Mouse (Mus musculus): ENCODE measurements around the gene Nr1h4. TPM values are rescaled to one million over a fixed set of nuclear protein-coding genes. Genes with fewer than 3 reads are reported as not detected.
A peak's percentile ranks its signal among the peaks of the same experiment; 100 is the strongest.

The Nr1h4 gene
- polyA plus RNA-seq (2012; rRNA removed) = 8.2 and 10.2 TPM in 2 replicates

GRCm38 (mm10) chr10:89532929-89533727 lies at the start of gene Nr1h4:
Gene Nr1h4 (minus strand): TSS chr10:89533585.
- Histone ChIP-seq H3K4me1 (ENCODE audit: control insufficient read depth, insufficient read depth, insufficient read length, low read length) (peaks cover 4% of the 10 kb centered on the region; the same call in 1 of the 2 replicates), H3K36me3 (ENCODE audit: control insufficient read depth, insufficient read depth, low read length) (no peaks in the 10 kb centered on the region), H3K4me3 (ENCODE audit: low read depth, low read length) (peak within 1 kb of the TSS; percentile 56), H3K27me3 (ENCODE audit: control insufficient read depth, insufficient read depth, low read length) (no peaks in the 10 kb centered on the region), H3K27ac (ENCODE audit: insufficient read depth, low read depth, low read length) (peak within 1 kb of the TSS; percentile 85)
- TF ChIP-seq POLR2A (IDR thresholded peaks at IDR 0.05; ENCODE audit: low read depth, low read length) = peak; percentile 69; the same call in 1 of the 2 replicates
- no peak for TF ChIP-seq CTCF (IDR thresholded peaks at IDR 0.05; ENCODE audit: extremely low read depth, insufficient read length, insufficient replicate concordance, low read depth, low read length)
- WGBS = 14% methylated on average over 17 of the region's 17 CpGs

- TF ChIP-seq POLR2A (IDR thresholded peaks at IDR 0.05; ENCODE audit: low read depth, low read length) = no peak
- no peak for TF ChIP-seq CTCF (IDR thresholded peaks at IDR 0.05; ENCODE audit: extremely low read depth, insufficient read length, insufficient replicate concordance, low read depth, low read length)
- no peaks in the 10 kb centered on the region for H3K36me3 ChIP-seq (ENCODE audit: control insufficient read depth, insufficient read depth, low read length)
- WGBS = 96% methylated on average over 4 of the region's 4 CpGs
- no peak overlapping the region for H3K27ac ChIP-seq (ENCODE audit: insufficient read depth, low read depth, low read length)
- H3K27me3 ChIP-seq (ENCODE audit: control insufficient read depth, insufficient read depth, low read length) = no peaks in the 10 kb centered on the region
- peaks cover 2% of the 10 kb centered on the region; the same call in 1 of the 2 replicates for H3K4me1 ChIP-seq (ENCODE audit: control insufficient read depth, insufficient read depth, insufficient read length, low read length)
- no peak overlapping the region for H3K4me3 ChIP-seq (ENCODE audit: low read depth, low read length)
These were observed 45.4 kb upstream of the Nr1h4 start for GRCm38 (mm10) chr10:89578801-89579200.

DNA sequence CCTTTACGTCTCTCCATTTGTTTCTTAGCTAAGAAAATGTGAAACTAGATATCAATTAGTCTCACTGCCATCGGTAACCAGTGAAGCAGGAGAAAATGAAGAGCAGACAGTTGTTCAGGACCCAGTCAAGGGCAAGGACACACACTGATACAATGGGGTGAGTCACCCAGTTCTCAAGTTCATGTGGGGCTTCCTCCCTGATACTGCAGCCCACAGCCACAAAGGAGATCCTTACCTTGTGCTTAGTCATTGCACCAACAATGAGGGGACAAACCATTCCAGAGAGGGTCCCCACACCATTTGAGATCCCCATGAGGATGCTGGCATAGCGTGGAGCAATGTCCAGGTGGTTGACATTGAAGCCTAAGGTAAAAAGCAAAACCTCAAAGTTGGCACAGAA lies 44.3 kb upstream of the Nr1h4 start:
- H3K4me3 ChIP-seq (ENCODE audit: low read depth, low read length) = no peak overlapping the region
- H3K27me3 ChIP-seq (ENCODE audit: control insufficient read depth, insufficient read depth, low read length) = no peaks in the 10 kb centered on the region
- no peak for TF ChIP-seq POLR2A (IDR thresholded peaks at IDR 0.05; ENCODE audit: low read depth, low read length)
- no peak for TF ChIP-seq CTCF (IDR thresholded peaks at IDR 0.05; ENCODE audit: extremely low read depth, insufficient read length, insufficient replicate concordance, low read depth, low read length)
- peaks cover 2% of the 10 kb centered on the region; the same call in 1 of the 2 replicates for H3K4me1 ChIP-seq (ENCODE audit: control insufficient read depth, insufficient read depth, insufficient read length, low read length)
- 80% methylated on average over 3 of the region's 3 CpGs for WGBS
- H3K27ac ChIP-seq (ENCODE audit: insufficient read depth, low read depth, low read length) = no peak overlapping the region
- no peaks in the 10 kb centered on the region for H3K36me3 ChIP-seq (ENCODE audit: control insufficient read depth, insufficient read depth, low read length)

GRCm38 (mm10) chr10:89573421-89573820 lies 40.0 kb upstream of the Nr1h4 start:
- H3K27ac ChIP-seq (ENCODE audit: insufficient read depth, low read depth, low read length) = no peak overlapping the region
- no peaks in the 10 kb centered on the region for H3K36me3 ChIP-seq (ENCODE audit: control insufficient read depth, insufficient read depth, low read length)
- H3K27me3 ChIP-seq (ENCODE audit: control insufficient read depth, insufficient read depth, low read length) = no peaks in the 10 kb centered on the region
- no peak for TF ChIP-seq POLR2A (IDR thresholded peaks at IDR 0.05; ENCODE audit: low read depth, low read length)
- no peak for TF ChIP-seq CTCF (IDR thresholded peaks at IDR 0.05; ENCODE audit: extremely low read depth, insufficient read length, insufficient replicate concordance, low read depth, low read length)
- WGBS = 31% methylated on average over 3 of the region's 3 CpGs
- H3K4me1 ChIP-seq (ENCODE audit: control insufficient read depth, insufficient read depth, insufficient read length, low read length) = no peaks in the 10 kb centered on the region
- no peak overlapping the region for H3K4me3 ChIP-seq (ENCODE audit: low read depth, low read length)

DNA sequence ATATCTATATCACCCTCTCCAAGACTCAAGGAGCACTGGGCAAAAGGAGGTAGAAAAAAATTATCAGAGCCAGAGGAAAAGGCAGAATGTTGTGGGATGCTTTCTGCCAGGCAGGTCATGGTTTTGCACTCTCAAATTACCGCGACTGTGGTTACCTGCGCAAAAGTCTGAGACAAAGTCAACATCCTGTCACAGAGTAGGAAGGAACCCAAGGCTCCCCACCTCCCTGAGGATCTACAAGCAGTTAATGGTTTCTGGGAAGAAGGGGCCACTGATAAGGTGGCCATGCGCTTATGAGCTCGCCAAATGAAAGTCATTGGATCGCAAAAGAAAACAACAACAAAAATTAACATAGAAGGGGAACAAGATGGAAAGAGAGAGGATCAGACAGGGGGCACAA lies 39.6 kb upstream of the Nr1h4 start:
- no peaks in the 10 kb centered on the region for H3K36me3 ChIP-seq (ENCODE audit: control insufficient read depth, insufficient read depth, low read length)
- TF ChIP-seq CTCF (IDR thresholded peaks at IDR 0.05; ENCODE audit: extremely low read depth, insufficient read length, insufficient replicate concordance, low read depth, low read length) (no peak), POLR2A (IDR thresholded peaks at IDR 0.05; ENCODE audit: low read depth, low read length) (no peak)
- no peaks in the 10 kb centered on the region for H3K27me3 ChIP-seq (ENCODE audit: control insufficient read depth, insufficient read depth, low read length)
- 42% methylated on average over 6 of the region's 6 CpGs for WGBS
- no peak overlapping the region for H3K27ac ChIP-seq (ENCODE audit: insufficient read depth, low read depth, low read length)
- H3K4me1 ChIP-seq (ENCODE audit: control insufficient read depth, insufficient read depth, insufficient read length, low read length) = no peaks in the 10 kb centered on the region
- no peak overlapping the region for H3K4me3 ChIP-seq (ENCODE audit: low read depth, low read length)

DNA sequence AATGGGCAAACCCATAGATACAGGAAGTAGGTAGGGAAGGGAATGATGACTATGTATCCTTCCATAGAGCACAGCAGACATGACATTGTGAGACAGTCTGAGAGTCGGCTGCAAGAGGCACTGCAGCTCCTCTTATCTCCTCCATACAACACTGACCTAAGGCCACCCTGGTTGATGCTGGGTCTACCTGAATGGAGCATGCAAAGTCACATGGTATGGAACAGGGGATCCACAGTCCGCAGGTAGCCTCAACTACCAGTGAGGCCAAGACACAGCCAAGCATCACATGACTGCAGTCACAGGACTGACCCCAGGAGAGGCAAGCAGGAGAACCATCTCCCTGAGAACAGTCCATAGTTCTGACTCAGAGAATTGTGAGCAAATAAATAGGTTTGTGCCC lies 34.0 kb upstream of the Nr1h4 start:
- Histone ChIP-seq H3K27ac (ENCODE audit: insufficient read depth, low read depth, low read length) (no peak overlapping the region), H3K27me3 (ENCODE audit: control insufficient read depth, insufficient read depth, low read length) (no peaks in the 10 kb centered on the region), H3K36me3 (ENCODE audit: control insufficient read depth, insufficient read depth, low read length) (no peaks in the 10 kb centered on the region), H3K4me1 (ENCODE audit: control insufficient read depth, insufficient read depth, insufficient read length, low read length) (peaks cover 6% of the 10 kb centered on the region; the same call in 1 of the 2 replicates), H3K4me3 (ENCODE audit: low read depth, low read length) (no peak overlapping the region)
- TF ChIP-seq POLR2A (IDR thresholded peaks at IDR 0.05; ENCODE audit: low read depth, low read length) (no peak), CTCF (IDR thresholded peaks at IDR 0.05; ENCODE audit: extremely low read depth, insufficient read length, insufficient replicate concordance, low read depth, low read length) (no peak)
- WGBS = 84% methylated on average over 2 of the region's 2 CpGs

- H3K36me3 ChIP-seq (ENCODE audit: control insufficient read depth, insufficient read depth, low read length) = no peaks in the 10 kb centered on the region
- H3K4me1 ChIP-seq (ENCODE audit: control insufficient read depth, insufficient read depth, insufficient read length, low read length) = peaks cover 6% of the 10 kb centered on the region; the same call in 1 of the 2 replicates
- TF ChIP-seq CTCF (IDR thresholded peaks at IDR 0.05; ENCODE audit: extremely low read depth, insufficient read length, insufficient replicate concordance, low read depth, low read length) = no peak
- no peak for TF ChIP-seq POLR2A (IDR thresholded peaks at IDR 0.05; ENCODE audit: low read depth, low read length)
- H3K27me3 ChIP-seq (ENCODE audit: control insufficient read depth, insufficient read depth, low read length) = no peaks in the 10 kb centered on the region
- WGBS = 64% methylated on average over 9 of the region's 9 CpGs
- no peak overlapping the region for H3K27ac ChIP-seq (ENCODE audit: insufficient read depth, low read depth, low read length)
- no peak overlapping the region for H3K4me3 ChIP-seq (ENCODE audit: low read depth, low read length)
These were observed 32.1 kb upstream of the Nr1h4 start for GRCm38 (mm10) chr10:89565301-89566022.

Data from small intestine, adult 2 months (tissue).